In genomic region chr14:75881856-75882255, GRCm38 (mm10) we compare ENCODE assay signal across 24 mouse cellular contexts. TPM values are rescaled to one million over a fixed set of nuclear protein-coding genes. Genes with fewer than 3 reads are reported as not detected.
DNase-seq lines count a peak whose midpoint lies in the region; ATAC-seq lines count a peak whose summit lies in the region.
"Had no signal": no experiment of that assay in that cellular context is flagged by ENCODE, and none has a peak within 500 bp of the region (broad histone marks: within the 10 kb centered on the region; RNA-seq: fewer than 3 reads in every experiment).

No protein-coding gene starts in this region.

- H3K36me3 ChIP-seq in kidney, embryonic 14.5 days (ENCODE audit: control insufficient read depth, insufficient read depth, low read length) = no peaks in the 10 kb centered on the region
- H3K36me3 ChIP-seq in midbrain, embryonic 13.5 days = no peaks in the 10 kb centered on the region
- no peaks in the 10 kb centered on the region for H3K36me3 ChIP-seq in midbrain, embryonic 16.5 days (ENCODE audit: control insufficient read depth, insufficient read depth, low read length)
- H3K36me3 ChIP-seq: intestine, embryonic 15.5 days; liver, embryonic 15.5 days; lung, embryonic 15.5 days; stomach, embryonic 15.5 days had no signal

- H3K4me2 ChIP-seq in kidney, embryonic 14.5 days (replicated peaks; ENCODE audit: low read depth, low read length) = no peak overlapping the region
- H3K4me2 ChIP-seq in midbrain, embryonic 13.5 days (replicated peaks) = no peak overlapping the region
- no peak overlapping the region for H3K4me2 ChIP-seq in midbrain, embryonic 16.5 days (ENCODE audit: low read length)
- H3K4me2 ChIP-seq: intestine, embryonic 15.5 days; liver, embryonic 15.5 days; lung, embryonic 15.5 days; stomach, embryonic 15.5 days had no signal

- 0 out of 2 replicates have a peak, but pooled peaks cover 4% of the 10 kb centered on the region for H3K4me1 ChIP-seq in kidney, embryonic 14.5 days (ENCODE audit: control insufficient read depth, insufficient read depth, low read length)
- peaks cover 22% of the 10 kb centered on the region for H3K4me1 ChIP-seq in midbrain, embryonic 13.5 days (replicated peaks)
- peaks cover 11% of the 10 kb centered on the region for H3K4me1 ChIP-seq in midbrain, embryonic 16.5 days (ENCODE audit: control insufficient read depth, insufficient read depth, low read length)
- H3K4me1 ChIP-seq: intestine, embryonic 15.5 days; liver, embryonic 15.5 days; lung, embryonic 15.5 days; stomach, embryonic 15.5 days had no signal

- WGBS in kidney, embryonic 14.5 days = 40% methylated on average over 4 of the region's 4 CpGs
- WGBS in midbrain, embryonic 13.5 days = 31% methylated on average over 4 of the region's 4 CpGs
- 43% methylated on average over 4 of the region's 4 CpGs for WGBS in midbrain, embryonic 16.5 days

- ATAC-seq in kidney, embryonic 14.5 days (ENCODE audit: low FRiP score, low TSS enrichment) = no peak
- ATAC-seq in midbrain, embryonic 13.5 days = no peak
- no peak for ATAC-seq in midbrain, embryonic 16.5 days
- ATAC-seq: forebrain, embryonic 14.5 days; hindbrain, embryonic 16.5 days; intestine, embryonic 15.5 days had no signal

- H3K27me3 ChIP-seq in kidney, embryonic 14.5 days (ENCODE audit: control insufficient read depth, insufficient read depth, low read length) = no peaks in the 10 kb centered on the region
- H3K27me3 ChIP-seq in midbrain, embryonic 13.5 days = no peaks in the 10 kb centered on the region
- H3K27me3 ChIP-seq in midbrain, embryonic 16.5 days (ENCODE audit: control insufficient read depth, insufficient read depth, low read depth, low read length) = no peaks in the 10 kb centered on the region
- H3K27me3 ChIP-seq: intestine, embryonic 15.5 days; lung, embryonic 15.5 days; stomach, embryonic 15.5 days had no signal

- H3K4me3 ChIP-seq in kidney, embryonic 14.5 days (ENCODE audit: low read length) = no peak overlapping the region
- no peak overlapping the region for H3K4me3 ChIP-seq in midbrain, embryonic 13.5 days (replicated peaks)
- no peak overlapping the region for H3K4me3 ChIP-seq in midbrain, embryonic 16.5 days (ENCODE audit: low read depth, low read length)
- H3K4me3 ChIP-seq: heart, adult 2 months; intestine, embryonic 15.5 days; liver, embryonic 15.5 days; lung, embryonic 15.5 days; stomach, embryonic 15.5 days had no signal

- H3K9me3 ChIP-seq in kidney, embryonic 14.5 days (ENCODE audit: control insufficient read depth, low read length) = no peaks in the 10 kb centered on the region
- H3K9me3 ChIP-seq in midbrain, embryonic 13.5 days = no peaks in the 10 kb centered on the region
- no peaks in the 10 kb centered on the region for H3K9me3 ChIP-seq in midbrain, embryonic 16.5 days (replicated peaks; ENCODE audit: control insufficient read depth, low read length, poor library complexity, severe bottlenecking)
- H3K9me3 ChIP-seq: intestine, embryonic 15.5 days; liver, embryonic 15.5 days; lung, embryonic 15.5 days; stomach, embryonic 15.5 days had no signal

- H3K27ac ChIP-seq in kidney, embryonic 14.5 days (ENCODE audit: low read depth, low read length) = no peak overlapping the region
- H3K27ac ChIP-seq in midbrain, embryonic 13.5 days = peak overlapping the region; percentile 19; the same call in 1 of the 2 replicates
- no peak overlapping the region for H3K27ac ChIP-seq in midbrain, embryonic 16.5 days (ENCODE audit: low read length)
- H3K27ac ChIP-seq: heart, adult 2 months; intestine, embryonic 15.5 days; liver, embryonic 15.5 days; lung, embryonic 15.5 days; stomach, embryonic 15.5 days had no signal

- DNase-seq in embryo, embryonic 10 days (ENCODE audit: low spot score) = peak; percentile 31
- no peak for DNase-seq in embryo, embryonic 11 days
- peak; percentile 32 for DNase-seq in kidney, adult 11 months
- DNase-seq in yolk sac, embryonic 10.5 days (ENCODE audit: low spot score) = peak; percentile 46
- DNase-seq in cerebellum, postnatal 14 days = no peak
- DNase-seq: adrenal gland, postnatal 14 days; cerebellum, adult 8-10 months; gastrocnemius, postnatal 36 days; heart, adult 2 months; heart, postnatal 36 days; layer of hippocampus, adult 9-11 months; liver; lung, postnatal 36 days; right cerebral cortex, adult 18-20 months; thymus, postnatal 25 days had no signal

- no peak overlapping the region for H3K9ac ChIP-seq in kidney, embryonic 14.5 days (ENCODE audit: low read depth, low read length)
- no peak overlapping the region for H3K9ac ChIP-seq in midbrain, embryonic 13.5 days (replicated peaks)
- no peak overlapping the region for H3K9ac ChIP-seq in midbrain, embryonic 16.5 days (ENCODE audit: low read depth, low read length)
- H3K9ac ChIP-seq: intestine, embryonic 15.5 days; liver, embryonic 15.5 days; lung, embryonic 15.5 days; stomach, embryonic 15.5 days had no signal

RNA-seq across cellular contexts. Expression of gene Tpt1, which starts 37.0 kb away (rescaled TPM):
- polyA plus RNA-seq in kidney, embryonic 14.5 days (2014; fragmentation: Nextera tagmentation; extraction: Ambion mirVana) = 1,151 and 1,339 TPM in 2 replicates
- polyA plus RNA-seq in midbrain, embryonic 13.5 days (2015; fragmentation: Nextera tagmentation; extraction: Ambion mirVana) = 876 and 886 TPM in 2 replicates
- polyA plus RNA-seq in midbrain, embryonic 16.5 days (2015; fragmentation: Nextera tagmentation; extraction: Ambion mirVana) = 606 and 643 TPM in 2 replicates

Comparison
In these comparisons a context has a peak if more than half of its experiments do, and no peak if none do; other contexts are left out.
1. DNase-seq: peak in embryo, embryonic 10 days (single experiment), kidney, adult 11 months (single experiment) and yolk sac, embryonic 10.5 days (single experiment); none in embryo, embryonic 11 days (single experiment) and cerebellum, postnatal 14 days (0 of 2).